Mouse (Mus musculus) 416B (cell line): ENCODE results near the gene Grip2.

Source experiments
- DNase-seq: peaks from one replicate; pipeline ENCODE4 v3.0.0; 2011; ENCODE audit warnings: low read depth

Gene Grip2

DNA sequence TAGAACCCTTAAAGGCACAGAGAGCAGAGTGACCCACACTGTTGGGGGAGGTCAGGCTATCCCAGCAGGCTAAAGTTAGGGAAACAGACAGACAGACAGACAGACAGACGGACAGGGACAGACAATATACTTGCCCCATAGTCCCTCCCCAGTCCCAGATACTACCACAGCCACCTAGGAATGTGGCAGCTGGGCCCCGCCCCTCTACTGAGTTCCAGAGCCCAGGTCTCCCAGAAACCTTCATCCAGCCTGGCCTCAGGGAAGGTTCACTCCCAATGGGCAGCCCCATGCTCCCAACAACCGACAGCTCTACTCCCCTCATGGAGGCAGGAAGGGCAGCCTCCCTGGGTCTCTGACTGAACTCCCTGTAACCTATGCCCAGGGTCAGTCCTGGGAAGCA lies 31.4 kb downstream of the Grip2 start:
- no peak for DNase-seq

- DNase-seq: no peak
These were observed 38.7 kb downstream of the Grip2 start for GRCm38 (mm10) chr6:91788311-91788798.

DNA sequence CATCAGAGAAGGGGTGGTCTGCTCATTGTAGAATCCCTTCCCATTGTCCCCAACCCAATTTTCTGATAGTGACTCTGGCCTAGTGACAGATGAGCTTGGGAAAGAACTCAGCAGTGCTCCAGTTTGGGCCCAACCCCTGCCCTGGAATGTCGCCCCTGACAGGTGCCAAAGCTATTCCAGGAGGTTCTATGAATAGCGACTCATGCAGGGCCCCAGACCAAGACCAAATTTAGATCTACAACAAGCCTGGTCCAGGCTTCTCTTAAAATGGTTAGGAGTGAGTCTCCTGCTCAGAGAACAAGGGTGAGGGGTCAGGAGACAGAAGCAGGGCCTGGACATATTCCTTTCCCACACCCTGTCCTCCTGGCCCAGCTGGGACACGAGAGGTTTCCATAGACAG lies 42.0 kb downstream of the Grip2 start:
- no peak for DNase-seq

GRCm38 (mm10) chr6:91779206-91779605 lies 47.8 kb downstream of the Grip2 start:
- no peak for DNase-seq

DNA sequence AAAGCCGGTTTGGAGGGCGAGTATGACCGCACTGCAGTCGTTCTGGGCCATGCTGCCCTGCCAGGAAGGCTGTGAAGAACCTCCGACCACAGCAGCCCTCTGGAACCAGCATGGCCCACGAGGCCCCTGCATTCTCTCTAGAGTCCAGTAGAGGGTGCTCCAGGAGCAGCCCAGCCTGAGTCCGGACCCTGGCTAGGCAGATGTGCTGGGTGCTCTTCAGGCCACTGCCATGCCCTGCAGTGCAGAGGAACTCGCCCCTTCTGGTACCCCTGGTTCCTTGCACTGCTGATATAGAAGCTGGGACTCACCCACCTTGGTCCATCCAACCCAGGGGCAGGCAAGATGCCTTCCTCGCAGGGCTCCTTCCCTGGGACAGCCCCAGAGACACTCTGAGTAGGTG lies 50.5 kb downstream of the Grip2 start:
- peak; percentile 70 for DNase-seq

DNA sequence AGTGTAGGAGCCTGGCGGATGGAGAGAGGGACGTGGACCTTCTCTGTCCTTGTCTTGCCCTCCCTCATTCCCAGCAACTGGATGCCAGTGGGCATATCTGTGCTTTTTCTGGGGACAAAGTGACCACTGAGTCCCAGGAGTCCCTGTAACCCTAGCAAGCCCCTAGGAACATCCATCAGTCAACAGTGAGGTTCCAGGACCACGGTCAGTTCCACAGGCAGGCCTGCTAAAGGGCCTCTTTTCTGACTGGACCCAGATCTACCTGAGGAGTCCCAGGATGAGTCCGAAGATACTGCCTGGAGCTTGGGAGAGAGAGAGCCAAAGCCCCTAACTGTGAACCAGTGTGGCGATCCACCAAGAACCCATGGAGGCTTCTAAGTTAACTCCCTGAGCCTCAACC lies 53.1 kb downstream of the Grip2 start:
- no peak for DNase-seq

GRCm38 (mm10) chr6:91767550-91767949 lies 59.5 kb downstream of the Grip2 start:
- DNase-seq: peak; percentile 58

- DNase-seq: peak; percentile 20
These were observed 64.9 kb downstream of the Grip2 start for GRCm38 (mm10) chr6:91762051-91762742.

DNA sequence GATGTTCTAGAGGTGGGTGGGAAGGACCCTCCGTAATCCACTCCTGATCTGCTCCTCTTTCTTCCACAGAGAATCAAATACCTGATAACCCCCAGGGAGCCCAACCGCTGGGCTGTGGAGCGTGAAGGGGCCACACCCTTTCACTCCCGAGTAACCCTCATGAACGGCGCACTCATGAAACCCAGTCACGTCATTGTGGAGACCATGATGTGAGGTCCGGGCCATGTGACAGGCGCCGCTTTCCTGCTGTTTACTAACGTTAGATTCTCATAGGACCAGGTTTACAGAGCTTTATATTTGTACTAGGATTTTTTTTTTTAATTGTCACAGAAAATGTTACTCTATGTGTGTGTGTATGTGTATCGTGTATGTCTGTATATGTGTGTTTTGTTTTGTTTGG lies 72.2 kb downstream of the Grip2 start:
- DNase-seq: no peak

- no peak for DNase-seq
These were observed 73.0 kb downstream of the Grip2 start for GRCm38 (mm10) chr6:91754098-91754497.

DNA sequence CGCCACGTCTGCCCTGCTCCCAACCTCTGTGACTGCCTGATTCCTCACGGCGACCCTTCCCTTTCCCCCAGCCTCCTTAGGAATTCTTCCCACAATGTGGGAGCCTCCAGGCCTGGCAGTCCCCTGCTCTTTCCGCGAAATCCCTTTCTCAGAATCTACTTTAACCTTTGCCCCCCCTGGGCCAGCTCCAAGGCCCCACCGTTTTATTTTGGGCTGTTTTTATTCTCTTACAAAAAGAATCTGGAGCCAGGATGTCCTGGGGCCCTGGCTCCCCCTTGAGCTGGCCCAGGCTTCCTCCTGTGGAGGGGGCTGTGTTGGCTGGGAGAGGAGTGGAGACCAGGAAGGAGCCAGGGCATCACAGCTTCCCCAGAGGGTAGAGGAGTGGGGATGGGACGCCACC lies 74.2 kb downstream of the Grip2 start:
- DNase-seq: no peak

DNA sequence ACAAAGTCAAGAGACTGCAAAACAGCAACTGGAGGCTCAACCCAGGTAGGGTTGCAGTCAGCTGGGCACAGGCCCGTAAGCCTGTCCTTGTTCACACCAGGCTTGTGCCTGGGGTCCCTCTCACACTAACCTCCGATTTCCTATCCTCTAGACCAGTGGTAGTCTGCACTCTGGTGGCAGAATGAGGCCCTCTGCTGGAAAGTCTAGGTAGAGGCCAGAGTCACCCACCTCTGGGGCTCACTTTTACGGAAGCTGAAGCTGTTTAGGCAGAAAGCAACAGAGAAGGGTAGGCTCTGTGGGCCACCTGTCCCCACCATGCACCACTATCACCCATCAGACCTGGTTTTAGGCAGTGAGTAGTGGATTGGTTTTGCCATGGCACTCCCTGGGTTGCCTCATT lies 76.1 kb downstream of the Grip2 start:
- DNase-seq: peak; percentile 14

- no peak for DNase-seq
These were observed 80.3 kb downstream of the Grip2 start for GRCm38 (mm10) chr6:91746776-91747175.

DNA sequence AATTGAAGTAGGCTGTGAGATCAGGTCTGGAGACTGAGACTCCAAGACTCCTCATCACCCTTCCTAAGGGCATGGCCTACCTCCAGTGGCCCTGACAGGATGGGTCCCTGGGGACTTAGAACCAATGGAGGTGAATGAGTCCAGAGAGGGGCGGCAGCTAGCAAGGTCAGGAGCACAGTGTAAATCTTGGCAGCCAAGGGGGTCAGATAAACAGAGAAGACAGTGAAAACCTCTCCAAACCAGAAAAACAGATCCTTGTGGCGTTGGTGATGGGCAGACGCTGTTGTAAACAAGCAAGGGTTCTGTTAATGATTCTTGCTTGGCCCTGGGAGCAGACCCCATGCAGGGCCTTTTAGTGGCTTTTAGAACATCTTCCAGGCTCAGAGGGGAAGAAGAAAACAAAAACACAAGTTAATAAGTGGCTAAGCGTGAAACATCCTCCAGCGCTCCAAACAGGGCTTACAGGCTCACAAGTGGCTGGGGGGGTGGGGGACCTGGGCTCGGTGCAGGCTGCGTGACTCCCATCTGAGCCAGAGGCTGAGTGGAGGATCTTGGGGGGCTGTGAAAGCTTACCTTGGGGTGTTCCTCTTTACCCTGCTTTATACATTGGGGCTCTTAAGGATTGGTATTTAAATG lies 81.0 kb downstream of the Grip2 start:
- DNase-seq: no peak

DNA sequence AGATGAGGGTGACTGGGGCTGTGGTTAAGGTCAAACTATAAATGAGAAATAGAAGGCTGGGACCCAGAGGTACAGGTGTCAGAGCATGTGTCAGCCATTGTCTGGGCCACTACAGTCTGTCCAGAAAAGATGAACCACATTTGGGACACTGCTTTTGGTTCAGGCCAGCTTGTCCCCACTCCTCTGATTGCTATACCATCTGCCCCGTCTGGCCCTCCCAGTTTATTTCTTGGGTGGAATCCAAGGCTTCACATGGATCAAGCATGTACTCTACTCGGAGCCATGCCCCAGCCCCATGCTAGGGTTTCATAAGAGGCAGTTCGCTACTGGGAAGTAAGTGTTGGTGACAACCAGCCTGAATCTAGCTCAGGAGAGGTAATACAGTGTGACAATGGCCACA lies 81.8 kb downstream of the Grip2 start:
- no peak for DNase-seq

- no peak for DNase-seq
These were observed 83.2 kb downstream of the Grip2 start for GRCm38 (mm10) chr6:91743886-91744285.

- no peak for DNase-seq
These were observed 84.1 kb downstream of the Grip2 start for GRCm38 (mm10) chr6:91742995-91743394.

DNA sequence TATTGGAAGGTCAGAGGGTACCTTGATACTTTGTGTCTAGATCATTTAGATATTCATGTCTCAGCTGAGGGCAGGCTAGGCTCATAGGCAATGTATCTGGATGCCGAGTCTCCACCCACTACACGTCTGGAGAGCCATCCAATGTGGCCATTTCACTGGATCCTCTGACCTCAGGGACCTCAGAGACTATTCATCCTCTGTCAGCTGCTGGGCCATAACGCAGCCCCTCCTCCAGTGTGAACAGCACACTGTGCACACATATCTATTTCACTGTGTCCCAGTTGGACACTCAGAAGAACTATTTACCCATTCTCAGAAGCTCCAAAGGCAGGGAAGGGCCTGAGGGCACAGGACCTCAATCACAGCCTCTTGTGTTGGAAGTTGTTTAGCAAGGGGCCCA lies 84.6 kb downstream of the Grip2 start:
- DNase-seq: no peak

DNA sequence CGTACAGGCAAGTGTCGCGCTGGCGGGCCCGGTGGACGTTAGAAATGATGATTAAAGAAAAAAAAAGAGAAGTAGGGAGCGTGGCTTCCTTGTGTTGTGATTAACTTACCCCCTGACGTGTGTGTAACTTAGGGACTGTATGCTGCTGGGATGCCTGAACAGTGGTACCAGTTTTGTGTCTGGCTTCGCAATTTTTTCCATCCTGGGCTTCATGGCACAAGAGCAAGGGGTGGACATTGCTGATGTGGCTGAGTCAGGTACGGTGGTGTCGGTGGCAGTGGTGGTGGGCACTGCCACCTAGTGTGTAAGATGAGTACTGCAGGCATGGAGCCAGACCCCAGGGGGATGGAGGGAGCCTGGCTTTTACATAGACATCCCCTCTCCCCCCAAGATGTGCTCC lies 86.0 kb downstream of the Grip2 start:
- DNase-seq: peak; percentile 51

GRCm38 (mm10) chr6:91738058-91738457 lies 89.0 kb downstream of the Grip2 start:
- DNase-seq: no peak

DNA sequence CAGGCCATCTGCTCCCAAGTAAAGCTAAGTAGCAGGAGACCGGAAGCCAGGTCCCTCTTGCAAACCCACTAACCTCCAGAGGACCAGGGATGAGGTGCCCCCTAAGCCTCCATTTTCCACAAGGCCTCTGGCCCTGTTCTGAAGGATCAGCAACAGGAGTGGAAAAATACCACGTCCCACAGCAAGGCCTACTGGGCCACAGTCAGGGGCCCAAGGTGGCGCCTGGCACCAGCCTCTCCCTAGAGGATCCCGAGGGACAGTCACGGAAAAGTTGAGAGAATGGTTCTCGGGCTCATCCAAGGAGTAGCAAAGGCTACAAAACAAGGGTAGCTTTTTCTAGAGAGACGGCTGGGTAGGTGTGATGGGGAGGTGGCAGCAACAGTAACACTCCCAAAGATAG lies 89.6 kb downstream of the Grip2 start:
- DNase-seq: no peak

GRCm38 (mm10) chr6:91736471-91736870 lies 90.6 kb downstream of the Grip2 start:
- DNase-seq: no peak

DNA sequence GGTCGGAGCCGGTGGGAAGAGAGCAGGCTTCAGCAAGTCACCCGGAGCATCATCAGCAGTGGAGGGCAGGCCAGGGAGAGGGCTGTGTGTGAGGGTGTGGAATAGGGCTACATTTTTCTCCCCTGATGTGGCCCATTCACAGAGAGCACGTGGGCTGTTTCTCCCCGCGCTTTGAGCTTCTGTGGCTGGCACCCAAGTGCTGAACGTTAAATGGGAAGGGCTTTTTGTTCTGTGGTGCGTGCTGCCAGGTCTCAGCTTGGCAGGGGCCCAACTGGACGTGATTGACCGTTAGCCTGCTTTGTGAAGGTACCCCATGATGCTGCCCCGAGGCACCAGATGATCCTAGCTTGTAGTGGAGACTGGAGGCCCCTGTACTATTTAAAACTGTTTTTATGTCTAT lies 94.9 kb downstream of the Grip2 start:
- no peak for DNase-seq

- DNase-seq: no peak
These were observed 97.3 kb downstream of the Grip2 start for GRCm38 (mm10) chr6:91729677-91730127.
